Mouse (Mus musculus): ENCODE measurements at regions not wholly inside any gene's neighbourhood (a gene's known extent, or its start where the extent isn't known, plus 50 kb on each side); places are given as distances from the start of the nearest gene placed in this dataset.
"Not testable (repeated sequence)": the region's sequence is repeated elsewhere in the genome, so short reads cannot be mapped to it uniquely, and the experiment has no call there.

GRCm38 (mm10) chr1:149238329-149239015, 722.6 kb downstream of the Pla2g4a start:
- no peaks in the 10 kb centered on the region for H3K9me3 ChIP-seq (replicated peaks; ENCODE audit: insufficient read depth, low read length)
- DNase-seq (ENCODE audit: low read depth, low spot score) = no peak
- TF ChIP-seq ZNF384 (IDR thresholded peaks at IDR 0.05; ENCODE audit: low read depth, low read length) (no peak), USF2 (IDR thresholded peaks at IDR 0.05; ENCODE audit: borderline replicate concordance in 1 of 2, insufficient read depth in 1 of 2, low read depth in 1 of 2, low read length in 2 of 2) (no peak)
- H3K36me3 ChIP-seq (ENCODE audit: control insufficient read depth in 1 of 2, insufficient read depth in 2 of 2, low read length in 2 of 2) = peaks cover 0 to 4% of the 10 kb centered on the region in 2 experiments; a peak in 2 of 4 replicates
- H3K4me3 ChIP-seq (ENCODE audit: control insufficient read depth in 1 of 2, insufficient read depth in 1 of 2, low read depth in 2 of 2, low read length in 2 of 2) = no peak overlapping the region
- no peaks in the 10 kb centered on the region for H3K79me2 ChIP-seq (ENCODE audit: control insufficient read depth, insufficient read depth, low read length, poor library complexity)
- H3K9ac ChIP-seq (ENCODE audit: control insufficient read depth, low read depth, low read length, poor library complexity, severe bottlenecking) = no peak overlapping the region
- peaks cover 0 to 3% of the 10 kb centered on the region in 2 experiments; a peak in 2 of 4 replicates for H3K4me1 ChIP-seq (ENCODE audit: control insufficient read depth in 1 of 2, insufficient read depth in 2 of 2, low read length in 2 of 2)
- H3K27me3 ChIP-seq (ENCODE audit: control insufficient read depth in 1 of 2, insufficient read depth in 2 of 2, low read length in 2 of 2) = no peaks in the 10 kb centered on the region
- no peak overlapping the region for H3K27ac ChIP-seq (ENCODE audit: control insufficient read depth, low read depth, low read length)

GRCm38 (mm10) chr1:149227170-149227569, 733.9 kb downstream of the Pla2g4a start:
- peak; percentile 59 for DNase-seq (ENCODE audit: low read depth, low spot score)
- TF ChIP-seq RCOR1 (IDR thresholded peaks at IDR 0.05; ENCODE audit: low read depth, low read length) = peak; percentile 59
- peak; percentile 39; the same call in 1 of the 2 replicates for TF ChIP-seq ETS1 (IDR thresholded peaks at IDR 0.05; ENCODE audit: low read depth, low read length)
- peak; percentile 88 for TF ChIP-seq TCF12 (IDR thresholded peaks at IDR 0.05; ENCODE audit: low read depth, low read length)
- TF ChIP-seq MAFK (IDR thresholded peaks at IDR 0.05; ENCODE audit: borderline replicate concordance, low read depth, low read length) = 0 out of 2 replicates have a peak, but pooled peaks have one; percentile 27
- peak; percentile 87 to 88 for TF ChIP-seq EP300 (IDR thresholded peaks at IDR 0.05; ENCODE audit: low read depth in 1 of 2, low read length in 2 of 2)
- peak; percentile 81 for TF ChIP-seq GATA1 (IDR thresholded peaks at IDR 0.05; ENCODE audit: low read depth, low read length)
- TF ChIP-seq TBP (IDR thresholded peaks at IDR 0.05; ENCODE audit: low read depth, low read length) = 0 out of 2 replicates have a peak, but pooled peaks have one; percentile 41
- H3K27me3 ChIP-seq (ENCODE audit: control insufficient read depth in 1 of 2, insufficient read depth in 2 of 2, low read length in 2 of 2); H3K9ac ChIP-seq (ENCODE audit: control insufficient read depth, low read depth, low read length, poor library complexity, severe bottlenecking); H3K79me2 ChIP-seq (ENCODE audit: control insufficient read depth, insufficient read depth, low read length, poor library complexity); H3K4me3 ChIP-seq (ENCODE audit: control insufficient read depth in 1 of 2, insufficient read depth in 1 of 2, low read depth in 2 of 2, low read length in 2 of 2); H3K4me1 ChIP-seq (ENCODE audit: control insufficient read depth in 1 of 2, insufficient read depth in 2 of 2, low read length in 2 of 2); H3K27ac ChIP-seq (ENCODE audit: control insufficient read depth, low read depth, low read length); H3K9me3 ChIP-seq (replicated peaks; ENCODE audit: insufficient read depth, low read length): not testable (repeated sequence)
- peaks cover 0 to 14% of the 10 kb centered on the region in 2 experiments; a peak in 2 of 4 replicates for H3K36me3 ChIP-seq (ENCODE audit: control insufficient read depth in 1 of 2, insufficient read depth in 2 of 2, low read length in 2 of 2)

- TF ChIP-seq E2F4 (IDR thresholded peaks at IDR 0.05; ENCODE audit: borderline replicate concordance, low read depth, low read length) (no peak), RAD21 (IDR thresholded peaks at IDR 0.05; ENCODE audit: low read depth, low read length) (no peak), SMC3 (IDR thresholded peaks at IDR 0.05; ENCODE audit: low read depth, low read length) (no peak), MYC (IDR thresholded peaks at IDR 0.05; ENCODE audit: low read depth, low read length) (no peak), CHD2 (IDR thresholded peaks at IDR 0.05; ENCODE audit: low read length) (no peak), MAFK (IDR thresholded peaks at IDR 0.05; ENCODE audit: borderline replicate concordance, low read depth, low read length) (no peak), RCOR1 (IDR thresholded peaks at IDR 0.05; ENCODE audit: low read depth, low read length) (no peak), POLR2A (IDR thresholded peaks at IDR 0.05; ENCODE audit: control insufficient read depth in 1 of 2, insufficient read depth in 1 of 2, low read depth in 1 of 2, low read length in 2 of 2, poor library complexity in 1 of 2) (no peak), HCFC1 (IDR thresholded peaks at IDR 0.05; ENCODE audit: low read depth, low read length) (no peak), ZKSCAN1 (IDR thresholded peaks at IDR 0.05; ENCODE audit: low read depth, low read length) (no peak), MAX (IDR thresholded peaks at IDR 0.05; ENCODE audit: low read length) (no peak), ELF1 (IDR thresholded peaks at IDR 0.05; ENCODE audit: low read depth, low read length) (no peak), ETS1 (IDR thresholded peaks at IDR 0.05; ENCODE audit: low read depth, low read length) (no peak), KAT2A (conservative IDR thresholded peaks at IDR 0.05; ENCODE audit: low read depth, low read length) (no peak), POLR2AphosphoS2 (IDR thresholded peaks at IDR 0.05; ENCODE audit: low read length) (no peak)
- Histone ChIP-seq H3K9me3 (replicated peaks; ENCODE audit: insufficient read depth, low read length) (no peaks in the 10 kb centered on the region), H3K4me3 (ENCODE audit: control insufficient read depth in 1 of 2, insufficient read depth in 1 of 2, low read depth in 2 of 2, low read length in 2 of 2) (no peak overlapping the region), H3K36me3 (ENCODE audit: control insufficient read depth in 1 of 2, insufficient read depth in 2 of 2, low read length in 2 of 2) (peaks cover 0 to 14% of the 10 kb centered on the region in 2 experiments; a peak in 2 of 4 replicates), H3K79me2 (ENCODE audit: control insufficient read depth, insufficient read depth, low read length, poor library complexity) (no peaks in the 10 kb centered on the region), H3K9ac (ENCODE audit: control insufficient read depth, low read depth, low read length, poor library complexity, severe bottlenecking) (no peak overlapping the region), H3K27me3 (ENCODE audit: control insufficient read depth in 1 of 2, insufficient read depth in 2 of 2, low read length in 2 of 2) (no peaks in the 10 kb centered on the region), H3K4me1 (ENCODE audit: control insufficient read depth in 1 of 2, insufficient read depth in 2 of 2, low read length in 2 of 2) (peaks cover 5 to 7% of the 10 kb centered on the region in 2 experiments), H3K27ac (ENCODE audit: control insufficient read depth, low read depth, low read length) (no peak overlapping the region)
- DNase-seq (ENCODE audit: low read depth, low spot score) = no peak
These were observed 734.7 kb downstream of the Pla2g4a start for GRCm38 (mm10) chr1:149226400-149226799.
